Mouse (Mus musculus) CH12.LX (cell line): Measurements from ENCODE around the gene 9330161L09Rik. TPM values are rescaled to one million over a fixed set of nuclear protein-coding genes. Genes with fewer than 3 reads are reported as not detected.
A peak's percentile ranks its signal among the peaks of the same experiment; 100 is the strongest.
"Not testable (repeated sequence)": the region's sequence is repeated elsewhere in the genome, so short reads cannot be mapped to it uniquely, and the experiment has no call there.

ENCODE experiments used
- DNase-seq: peaks from one replicate; pipeline ENCODE4 v3.0.0-alpha.2; 2013; ENCODE audit errors: extremely low read depth
- H3K27ac ChIP-seq: 2 replicates; pipeline ENCODE4 v1.5.1; 2012; ENCODE audit warnings: low read depth, mild to moderate bottlenecking, control low read depth, moderate library complexity; ENCODE audit not compliant: insufficient read depth
- H3K27me3 ChIP-seq: replicated peaks from 2 replicates; pipeline ENCODE3; 2012; ENCODE audit warnings: inconsistent platforms
- H3K36me3 ChIP-seq, 2 experiments: replicated peaks in 1 of 2; 2 replicates each; pipeline versions ENCODE3 to v1.6.1; 2012; ENCODE audit warnings: inconsistent platforms in 1 of 2, low read length in 1 of 2, mild to moderate bottlenecking in 1 of 2, mixed read lengths in 1 of 2, moderate library complexity in 1 of 2; ENCODE audit not compliant: control insufficient read depth in 1 of 2, insufficient read depth in 1 of 2
- H3K4me1 ChIP-seq, 2 experiments: 2 replicates each; pipeline ENCODE4 v1.6.1; 2012; ENCODE audit warnings: inconsistent platforms in 1 of 2, moderate library complexity in 1 of 2; ENCODE audit not compliant: insufficient read depth in 2 of 2, control insufficient read depth in 1 of 2
- H3K4me2 ChIP-seq: 2 replicates; pipeline ENCODE4 v1.6.1; 2012; ENCODE audit warnings: low read depth, mild to moderate bottlenecking, control low read depth; ENCODE audit not compliant: poor library complexity, insufficient read depth, severe bottlenecking
- H3K4me3 ChIP-seq, 3 experiments: fragments of 150-350 bp in 1 of 3; sonication (generic) in 1 of 3; replicated peaks in 1 of 3; 2 replicates each; pipeline versions ENCODE3 to v1.5.1; 2011 to 2012; ENCODE audit warnings: low read depth in 2 of 3, low read length in 2 of 3, mild to moderate bottlenecking in 2 of 3, moderate library complexity in 2 of 3, control low read depth in 1 of 3, improper control_type of control experiment in 1 of 3, inconsistent platforms in 1 of 3, mixed read lengths in 1 of 3; ENCODE audit not compliant: poor library complexity in 1 of 3
- H3K79me2 ChIP-seq: replicated peaks from 2 replicates; pipeline ENCODE4 v1.6.1; 2012; ENCODE audit warnings: mild to moderate bottlenecking, moderate library complexity; ENCODE audit not compliant: control insufficient read depth, poor library complexity, insufficient read depth, severe bottlenecking; ENCODE audit errors: extremely low read depth
- H3K9ac ChIP-seq: 2 replicates; pipeline ENCODE4 v1.6.1; 2012; ENCODE audit warnings: low read depth, mild to moderate bottlenecking, control low read depth, moderate library complexity; ENCODE audit not compliant: insufficient read depth
- H3K9me3 ChIP-seq: replicated peaks from 2 replicates; pipeline ENCODE3; 2012; ENCODE audit warnings: low read length, inconsistent platforms, mixed read lengths
- BHLHE40 ChIP-seq: IDR thresholded peaks from 2 replicates; pipeline ENCODE4 v1.6.1; 2011; ENCODE audit warnings: mild to moderate bottlenecking, low read depth, low read length, improper control_type of control experiment
- EP300 ChIP-seq: IDR thresholded peaks from 2 replicates; pipeline ENCODE4 v1.6.1; 2011; ENCODE audit warnings: low read length, improper control_type of control experiment
- IRF4 ChIP-seq: IDR thresholded peaks from 2 replicates; pipeline ENCODE4 v1.6.1; 2014; ENCODE audit warnings: low read depth, mild to moderate bottlenecking, inconsistent platforms, low read length, improper control_type of control experiment
- JUN ChIP-seq: IDR thresholded peaks from 2 replicates; pipeline ENCODE4 v1.6.1; 2011; ENCODE audit warnings: low read depth, mild to moderate bottlenecking, low read length, improper control_type of control experiment, moderate library complexity; ENCODE audit not compliant: insufficient read depth
- JUND ChIP-seq: conservative IDR thresholded peaks from 2 replicates; pipeline ENCODE4 v1.6.1; 2011; ENCODE audit warnings: low read depth, low read length, improper control_type of control experiment
- MAZ ChIP-seq: IDR thresholded peaks from 2 replicates; pipeline ENCODE4 v1.6.1; 2012; ENCODE audit warnings: low read depth, mild to moderate bottlenecking, inconsistent platforms, low read length, improper control_type of control experiment, moderate library complexity
- MYC ChIP-seq: IDR thresholded peaks from 2 replicates; pipeline ENCODE4 v1.6.1; 2011; ENCODE audit warnings: low read depth, mild to moderate bottlenecking, improper control_type of control experiment, low read length
- TBP ChIP-seq: conservative IDR thresholded peaks from 2 replicates; pipeline ENCODE4 v1.6.1; 2011; ENCODE audit warnings: low read depth, low read length, improper control_type of control experiment
- dilution Hi-C: fragments of 300-500 bp; cut with MboI; formaldehyde crosslinking; loops from 2 replicates; pipeline ENCODE4 v1.14.3; 2020; ENCODE audit warnings: low sequenced_read_pairs; ENCODE audit not compliant: extremely low pct_unique_long_range_greater_than_20kb, extremely low pct_ligation_motif_present
- in situ Hi-C: fragments of 300-500 bp; cut with MboI; formaldehyde crosslinking; loops from 3 replicates; pipeline ENCODE4 v1.14.3; 2019; ENCODE audit warnings: low sequenced_read_pairs, low pct_ligation_motif_present, low pct_unique_long_range_greater_than_20kb, mixed read lengths
- polyA plus RNA-seq: library from polyadenylated mRNA; unstranded; fragments of >175 nt; gene quantifications from 2 replicates; pipeline ENCODE4 v1.2.1, GENCODE M21; 2012; ENCODE audit warnings: low read depth; ENCODE audit not compliant: insufficient read length
- total RNA-seq, 2 experiments: library from RNA; depleted of rRNA; stranded (reverse); fragments of 300-350 nt in 1 of 2; fragments of >200 nt in 1 of 2; gene quantifications; 2 replicates each; pipeline ENCODE4 v1.2.3; 2012 to 2014

Gene 9330161L09Rik
- total and polyA plus RNA-seq, 3 experiments = 0.24 to 0.54 (median 0.34) TPM

GRCm38 (mm10) chr12:103453361-103453760 is 45.7 kb upstream of the 9330161L09Rik start:
- Histone ChIP-seq H3K27ac (no peak overlapping the region), H3K4me2 (no peak overlapping the region), H3K4me1 (no peaks in the 10 kb centered on the region), H3K9ac (no peak overlapping the region), H3K4me3 (no peak overlapping the region), H3K27me3 (peaks cover 30% of the 10 kb centered on the region), H3K9me3 (peaks cover 3% of the 10 kb centered on the region), H3K79me2 (no peaks in the 10 kb centered on the region), H3K36me3 (no peaks in the 10 kb centered on the region)
- in situ Hi-C loops = no loop called here
- TF ChIP-seq JUND = no peak
- no peak for TF ChIP-seq BHLHE40
- TF ChIP-seq MYC = no peak
- DNase-seq = no peak
- dilution Hi-C loops = no loop called here

- in situ Hi-C loops (no loop called here), dilution Hi-C loops (no loop called here)
- no peaks in the 10 kb centered on the region for H3K9me3 ChIP-seq
- H3K4me1 ChIP-seq = peaks cover 16 to 39% of the 10 kb centered on the region in 2 experiments
- H3K79me2 ChIP-seq = no peaks in the 10 kb centered on the region
- peaks cover 5% of the 10 kb centered on the region for H3K27me3 ChIP-seq
- H3K36me3 ChIP-seq = peaks cover 7 to 25% of the 10 kb centered on the region in 2 experiments
- no peak overlapping the region for H3K4me3 ChIP-seq
- peak; percentile 67 for TF ChIP-seq JUN
- peak; percentile 71 for TF ChIP-seq EP300
- TF ChIP-seq TBP = no peak
- no peak for TF ChIP-seq MAZ
- TF ChIP-seq BHLHE40 = 0 out of 2 replicates have a peak, but pooled peaks have one; percentile 20
- TF ChIP-seq IRF4 = peak; percentile 92
- TF ChIP-seq JUND = peak; percentile 91
- DNase-seq = peak; percentile 67
- no peak overlapping the region for H3K27ac ChIP-seq
- H3K4me2 ChIP-seq = peak overlapping the region; percentile 16; the same call in 1 of the 2 replicates
- H3K9ac ChIP-seq = no peak overlapping the region
Measured at GRCm38 (mm10) chr12:103445060-103445459, 37.4 kb upstream of the 9330161L09Rik start.

GRCm38 (mm10) chr12:103444261-103444660 is 36.6 kb upstream of the 9330161L09Rik start:
- H3K9ac ChIP-seq, dilution Hi-C loops, H3K27ac ChIP-seq, H3K4me3 ChIP-seq, H3K9me3 ChIP-seq, in situ Hi-C loops, DNase-seq, H3K4me2 ChIP-seq, H3K79me2 ChIP-seq, H3K27me3 ChIP-seq: not testable (repeated sequence)
- peaks cover 14 to 33% of the 10 kb centered on the region in 2 experiments for H3K36me3 ChIP-seq
- peaks cover 16 to 44% of the 10 kb centered on the region in 2 experiments for H3K4me1 ChIP-seq
